Comparison of ENCODE assay signal across 14 mouse cellular contexts in genomic region chr6:51889824-51890223, GRCm38 (mm10).
"Had no signal": no experiment of that assay in that cellular context is flagged by ENCODE, and none has a peak within 500 bp of the region (broad histone marks: within the 10 kb centered on the region; RNA-seq: fewer than 3 reads in every experiment).

No protein-coding gene starts in this region.

- H3K36me3 ChIP-seq: limb, embryonic 13.5 days; midbrain, embryonic 12.5 days; neural tube, embryonic 13.5 days had no signal

- ATAC-seq: midbrain, embryonic 16.5 days had no signal

- H3K4me3 ChIP-seq: limb, embryonic 13.5 days; midbrain, embryonic 12.5 days; neural tube, embryonic 13.5 days had no signal

- H3K9me3 ChIP-seq: limb, embryonic 13.5 days; midbrain, embryonic 12.5 days; neural tube, embryonic 13.5 days had no signal

- H3K27me3 ChIP-seq: neural tube, embryonic 13.5 days had no signal

- H3K27ac ChIP-seq: limb, embryonic 13.5 days; liver, embryonic 14.5 days; midbrain, embryonic 12.5 days; neural tube, embryonic 13.5 days had no signal

- DNase-seq: kidney, adult 2 months; kidney, postnatal 10 days; left cerebral cortex, postnatal 4 days; lung, adult 2 months; retina, postnatal 1 day; right cerebral cortex, postnatal 4 days; spleen, adult 18-20 months; thymus, adult 2 months; thymus, postnatal 25 days had no signal

- H3K4me1 ChIP-seq: midbrain, embryonic 12.5 days had no signal

- H3K9ac ChIP-seq: limb, embryonic 13.5 days; liver, embryonic 14.5 days; midbrain, embryonic 12.5 days; neural tube, embryonic 13.5 days had no signal

- H3K4me2 ChIP-seq: limb, embryonic 13.5 days; midbrain, embryonic 12.5 days; neural tube, embryonic 13.5 days had no signal
